Mouse (Mus musculus): Measurements from ENCODE around the gene Sfxn5. TPM values are rescaled to one million over a fixed set of nuclear protein-coding genes. Genes with fewer than 3 reads are reported as not detected.

Gene Sfxn5
- total RNA-seq, 4 experiments from 2014 or later, result 177 to 201 (median 188) TPM

DNA sequence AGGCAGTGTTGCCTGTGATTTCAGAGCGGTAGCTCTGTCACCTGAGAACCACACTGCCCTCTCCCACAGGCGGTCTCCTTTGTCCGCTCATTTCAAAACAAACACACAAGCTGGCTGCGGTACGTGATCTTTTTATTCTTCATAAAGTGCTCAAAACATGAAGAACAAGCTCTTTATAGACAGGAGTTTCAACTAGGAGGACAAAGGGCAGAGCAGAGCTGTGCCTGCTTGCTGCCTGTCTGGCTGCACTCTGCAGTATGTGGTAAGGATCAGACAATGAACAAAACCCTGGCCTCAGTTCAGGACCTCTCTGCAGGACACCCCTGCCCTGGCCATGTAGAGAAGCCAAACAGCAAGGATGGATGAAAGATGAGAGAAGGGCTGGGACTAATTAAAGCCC is 1.6 kb upstream of the Sfxn5 start:
- no peak for DNase-seq (ENCODE audit: low spot score in 2 of 2)

DNA sequence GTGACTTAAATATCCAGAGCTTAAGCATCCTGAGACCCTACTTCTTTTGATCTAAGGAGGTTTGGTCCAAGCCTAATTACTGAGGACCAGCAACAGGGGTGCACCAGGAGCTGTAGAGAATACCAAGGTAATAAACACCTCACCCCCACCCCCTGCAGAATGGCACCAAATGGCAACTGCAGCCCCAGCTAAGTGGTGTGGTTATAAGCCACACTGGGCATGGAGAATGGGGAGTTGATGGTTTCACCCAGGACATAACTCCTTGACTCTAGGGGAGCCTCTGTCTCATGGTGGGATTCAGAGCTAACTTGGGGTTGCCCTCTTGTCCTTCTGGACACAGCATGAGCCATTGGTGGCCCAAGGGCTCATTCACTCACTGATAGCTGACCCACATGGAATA is 1.0 kb upstream of the Sfxn5 start:
- DNase-seq (ENCODE audit: low spot score in 2 of 2), result no peak

DNA sequence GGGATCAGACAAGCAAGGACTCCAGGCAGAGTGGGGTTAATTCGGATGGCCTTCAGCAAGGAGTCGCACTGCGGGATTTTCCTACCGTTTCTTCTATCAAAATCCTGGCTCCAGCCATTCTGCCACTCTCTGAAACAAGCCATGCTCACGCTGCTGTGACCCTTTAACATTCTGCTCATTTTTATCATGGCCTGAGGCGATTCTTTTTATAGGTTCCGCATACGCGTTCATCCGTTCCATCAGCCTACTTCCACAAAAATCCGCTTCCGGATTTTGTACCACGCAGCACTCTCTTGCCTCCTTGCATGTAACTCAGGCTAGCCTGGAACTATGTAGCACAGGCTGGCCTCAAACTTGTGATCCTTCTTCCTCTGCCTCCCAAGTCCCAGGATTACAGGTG is 510 bp upstream of the Sfxn5 start:
- no peak for DNase-seq (ENCODE audit: low spot score in 2 of 2)

DNA sequence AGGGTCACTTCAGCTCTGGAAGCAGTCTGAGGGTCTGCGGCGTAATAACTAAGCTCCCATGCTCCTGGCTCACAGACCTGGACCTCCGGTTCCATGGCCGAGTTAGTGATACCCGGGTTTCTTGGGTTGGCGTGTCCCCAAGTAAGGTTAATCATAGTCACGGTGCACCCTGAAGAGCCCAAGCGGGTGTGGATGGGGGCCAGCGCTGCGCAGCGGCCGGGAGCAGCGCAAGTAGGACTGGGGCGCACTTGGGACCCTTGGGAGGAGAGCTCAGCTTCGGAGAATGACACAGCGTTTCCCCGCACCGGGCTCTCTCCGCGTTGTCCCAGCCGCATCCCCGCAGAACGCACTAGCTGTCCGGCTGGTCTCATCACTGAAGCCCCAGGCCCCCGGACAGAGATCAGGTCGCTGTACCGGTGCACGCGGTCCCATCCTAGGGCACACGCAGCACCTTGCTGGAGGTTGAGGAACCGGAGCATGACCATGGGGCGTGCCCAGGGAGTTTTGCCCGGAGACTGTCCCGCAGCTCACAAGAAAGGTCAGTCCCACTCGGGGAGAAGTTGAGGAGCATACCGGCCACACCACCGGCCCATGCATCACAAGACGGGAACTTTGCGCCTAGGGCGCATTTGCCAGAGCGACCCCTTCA is 747 bp downstream of the Sfxn5 start:
- DNase-seq (ENCODE audit: low spot score in 2 of 2), result no peak

DNA sequence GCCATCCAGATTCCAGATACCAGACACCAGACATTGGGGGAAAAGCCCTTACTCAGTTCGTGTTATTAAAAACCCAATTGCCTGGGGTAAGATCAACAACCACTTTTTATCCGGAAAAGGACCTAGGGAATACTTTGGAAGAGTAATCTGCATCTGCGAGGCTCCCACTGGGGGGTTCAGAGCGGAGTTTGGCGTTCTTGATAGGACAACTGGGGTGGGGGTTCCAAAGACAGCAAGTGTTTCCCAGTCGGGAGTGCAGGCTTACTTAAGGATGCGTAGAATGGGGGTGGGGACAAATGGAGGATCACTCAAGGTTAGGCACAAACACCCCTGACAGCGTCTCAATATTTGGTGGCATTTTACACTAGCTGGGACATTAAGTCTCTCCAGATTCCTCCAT is 1.5 kb downstream of the Sfxn5 start:
- DNase-seq (ENCODE audit: low spot score in 2 of 2), result no peak

DNA sequence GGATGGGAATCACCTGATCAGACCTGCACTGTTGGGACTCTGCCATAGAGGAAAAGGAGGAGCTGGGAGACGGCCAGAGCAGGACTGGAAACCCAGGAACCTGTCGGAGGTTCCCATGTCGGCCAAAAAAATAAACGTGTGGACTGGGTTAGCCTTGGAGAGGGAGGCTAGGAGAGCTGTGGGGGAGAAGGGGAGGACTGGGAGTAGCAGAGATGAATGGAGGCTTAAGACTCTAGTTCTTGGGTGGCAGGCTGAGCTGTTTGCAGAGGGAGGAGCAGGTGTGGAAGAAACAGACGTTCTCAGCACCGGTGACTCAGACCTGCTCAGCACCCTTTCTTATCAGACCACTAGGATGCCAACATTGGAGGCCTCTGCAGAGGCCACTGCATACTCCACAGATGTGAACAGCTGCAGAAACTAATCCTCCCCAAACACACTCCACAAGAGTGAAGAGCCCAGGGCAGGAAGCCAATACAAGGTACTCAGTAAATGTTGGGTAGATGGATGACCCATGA is 1.9 kb downstream of the Sfxn5 start:
- no peak for DNase-seq (ENCODE audit: low spot score in 2 of 2)

DNA sequence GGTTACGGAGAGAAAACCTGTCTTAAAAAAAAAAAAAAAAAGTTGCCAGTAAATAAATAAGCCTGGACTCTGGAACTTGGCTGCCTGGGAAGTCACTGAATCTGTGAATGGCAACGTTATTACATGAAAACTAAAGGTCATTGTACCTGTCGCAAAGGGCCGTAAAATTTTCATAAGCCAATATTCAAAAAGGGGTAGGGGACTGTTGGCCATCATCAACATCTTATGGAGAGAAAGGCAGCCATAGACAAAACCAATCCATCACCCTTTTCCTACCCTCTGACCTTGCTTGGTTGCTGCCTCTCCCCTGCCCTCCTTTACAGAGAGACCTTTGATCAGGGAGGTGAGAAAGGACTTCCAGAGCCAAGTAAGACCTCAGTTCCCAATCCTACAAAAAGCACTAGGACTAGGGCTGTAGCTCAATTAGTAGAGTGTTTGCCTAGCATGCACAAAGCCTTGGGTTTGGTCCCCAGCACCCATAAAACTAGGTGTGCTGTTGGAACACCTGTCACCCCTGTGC is 3.5 kb downstream of the Sfxn5 start:
- DNase-seq (ENCODE audit: low spot score in 2 of 2), result no peak

DNA sequence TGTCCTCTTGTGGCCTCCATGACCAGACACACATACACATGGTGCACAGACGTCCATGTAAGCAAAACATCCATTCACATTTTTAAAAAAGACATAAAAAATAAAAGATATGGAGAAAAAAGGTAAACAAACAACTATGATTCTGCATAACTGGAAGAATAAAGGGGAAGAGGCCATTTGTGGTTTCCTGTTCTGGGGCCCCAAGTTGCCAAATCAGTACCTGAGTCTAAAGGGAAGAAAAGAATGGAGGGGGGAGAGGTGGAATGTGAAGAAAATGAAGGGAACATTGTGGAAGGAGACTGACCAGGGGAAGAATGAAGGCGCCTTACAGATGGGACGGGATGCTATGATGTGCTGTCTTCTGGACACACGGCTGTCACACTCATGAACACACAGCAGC is 6.7 kb downstream of the Sfxn5 start:
- no peak for DNase-seq (ENCODE audit: low spot score in 2 of 2)

DNA sequence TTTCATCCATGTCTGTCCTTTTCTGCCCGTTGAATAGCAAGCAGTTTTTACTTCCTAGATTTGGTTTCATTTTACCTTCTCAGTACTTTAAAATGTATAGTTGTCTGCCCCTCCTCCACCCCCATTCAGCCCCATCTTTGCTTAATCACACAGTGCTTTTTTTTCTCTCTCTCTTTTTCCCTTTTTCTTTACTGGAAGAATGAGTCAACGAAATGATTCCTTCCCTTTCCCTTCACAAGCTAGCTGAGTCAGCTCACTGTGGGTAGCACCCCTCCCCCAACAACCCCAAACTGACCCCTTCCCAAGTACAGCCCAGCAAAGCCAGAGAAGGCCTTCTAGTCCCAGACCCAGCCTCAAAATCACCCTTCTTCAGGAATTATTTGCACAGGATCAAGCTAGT is 8.1 kb downstream of the Sfxn5 start:
- DNase-seq (ENCODE audit: low spot score in 2 of 2), result no peak

DNA sequence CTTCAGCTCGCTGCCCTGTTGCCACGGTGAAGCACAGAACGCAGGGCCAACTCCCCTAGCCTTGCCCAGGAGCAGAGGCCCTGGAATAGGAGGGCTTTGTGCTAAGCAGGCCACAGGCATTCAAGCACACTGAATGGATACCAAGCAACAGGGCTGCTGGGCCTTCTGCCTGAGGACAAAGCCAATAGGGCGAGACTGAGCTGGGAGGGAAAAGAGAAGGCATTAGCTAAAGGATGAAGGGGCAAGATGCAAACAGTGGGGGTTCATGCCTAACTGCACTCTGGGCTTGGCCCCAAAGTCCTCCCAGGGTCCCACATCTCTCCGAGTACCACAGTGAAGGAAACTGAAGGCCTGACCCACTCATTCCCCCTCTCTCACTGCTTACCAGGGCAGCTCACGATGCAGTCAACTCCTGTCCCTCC is 12.8 kb downstream of the Sfxn5 start:
- DNase-seq (ENCODE audit: low spot score in 2 of 2), result peak in 1 of 2 experiments; percentile 76

DNA sequence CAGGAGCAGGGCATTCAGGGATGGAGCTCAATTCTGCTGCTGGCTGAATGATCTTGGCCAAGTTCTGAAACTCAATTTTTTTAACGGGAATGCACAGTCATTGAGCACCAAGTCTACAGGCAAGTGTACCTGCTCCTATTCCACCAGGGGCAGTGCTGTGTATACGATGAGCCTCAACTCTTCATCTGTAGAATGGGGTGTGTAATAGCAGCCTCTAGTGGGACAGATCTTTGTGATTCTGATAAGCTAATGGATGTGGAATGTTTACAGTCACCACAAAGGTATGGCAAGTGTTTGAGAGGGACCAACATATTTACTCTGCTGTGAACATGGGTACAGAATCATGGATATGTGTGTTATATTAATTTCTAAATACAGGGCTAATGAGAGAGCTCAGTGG is 17.0 kb downstream of the Sfxn5 start:
- DNase-seq (ENCODE audit: low spot score in 2 of 2), result no peak

DNA sequence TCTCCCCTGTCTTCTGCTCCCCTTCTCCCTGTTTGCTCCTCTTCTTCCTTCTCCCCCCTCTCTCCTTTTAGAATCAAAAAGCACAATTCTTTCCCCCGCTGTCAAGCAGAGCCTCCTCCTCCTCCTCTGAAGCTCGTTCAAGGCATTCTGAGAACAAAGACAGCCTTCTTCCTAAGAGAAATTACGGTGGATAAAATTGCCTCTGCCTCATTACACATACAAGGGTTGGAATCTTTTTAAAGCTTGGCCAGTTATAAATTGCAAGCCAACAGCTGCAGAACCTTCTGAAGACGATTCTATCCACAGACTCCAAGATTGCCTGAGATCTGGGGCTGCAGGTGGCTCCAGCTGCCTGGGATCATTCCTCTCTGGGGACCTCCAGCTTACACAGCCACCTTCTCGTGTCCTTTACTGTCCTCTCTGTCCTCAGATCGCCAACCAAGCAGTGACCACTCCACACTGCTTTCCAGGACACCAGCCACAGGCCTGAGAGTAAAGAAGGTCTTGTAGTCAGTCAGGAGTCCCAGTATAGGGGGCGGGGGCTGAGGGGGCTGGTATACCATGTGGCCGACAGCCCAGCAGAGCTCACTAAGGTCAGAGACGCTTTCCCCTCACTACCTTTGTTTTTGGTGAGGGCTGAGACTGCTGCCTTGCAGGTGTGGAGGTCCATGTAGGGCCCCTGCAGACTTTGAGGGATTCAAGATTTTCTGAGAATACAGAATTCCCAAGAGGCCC is 19.0 kb downstream of the Sfxn5 start:
- DNase-seq (ENCODE audit: low spot score in 2 of 2), result no peak

DNA sequence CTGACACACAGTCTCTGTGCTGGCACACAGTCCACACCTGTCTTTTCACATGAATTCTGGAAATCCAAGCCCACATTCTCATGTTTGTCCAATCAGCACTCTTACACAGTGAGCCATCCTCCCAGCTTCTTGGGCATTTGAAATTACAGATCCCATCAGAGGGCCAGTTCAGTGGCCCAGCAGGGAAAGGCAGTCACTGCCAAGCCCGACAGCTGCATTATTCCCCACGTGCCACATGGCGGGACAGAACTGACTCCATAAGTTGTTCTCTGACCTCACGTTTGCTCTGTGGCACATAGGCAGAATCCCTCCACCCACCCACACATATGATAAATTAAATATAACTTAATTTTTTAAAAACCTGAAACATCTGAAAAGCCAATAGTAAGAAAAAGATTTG is 25.3 kb downstream of the Sfxn5 start:
- no peak for DNase-seq (ENCODE audit: low spot score in 2 of 2)

DNA sequence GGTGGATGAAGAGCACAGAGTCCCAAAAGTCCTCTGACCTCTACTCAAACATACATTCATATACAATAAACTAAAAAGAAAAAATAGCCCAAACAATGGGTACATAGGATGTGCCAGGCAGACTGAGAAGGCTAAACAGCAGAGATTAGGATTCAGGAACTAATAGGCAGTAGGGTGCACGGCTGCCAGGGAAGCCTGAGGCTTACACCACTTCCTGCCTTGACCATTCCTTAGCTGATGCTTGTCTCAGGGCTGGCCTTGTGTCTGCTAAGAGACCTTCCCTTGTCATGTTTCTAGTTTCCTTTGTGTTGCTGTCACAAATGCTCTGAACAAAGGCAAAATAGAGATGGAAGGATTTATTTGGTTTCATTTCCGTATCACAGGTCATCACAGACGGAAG is 26.8 kb downstream of the Sfxn5 start:
- DNase-seq (ENCODE audit: low spot score in 2 of 2), result no peak

DNA sequence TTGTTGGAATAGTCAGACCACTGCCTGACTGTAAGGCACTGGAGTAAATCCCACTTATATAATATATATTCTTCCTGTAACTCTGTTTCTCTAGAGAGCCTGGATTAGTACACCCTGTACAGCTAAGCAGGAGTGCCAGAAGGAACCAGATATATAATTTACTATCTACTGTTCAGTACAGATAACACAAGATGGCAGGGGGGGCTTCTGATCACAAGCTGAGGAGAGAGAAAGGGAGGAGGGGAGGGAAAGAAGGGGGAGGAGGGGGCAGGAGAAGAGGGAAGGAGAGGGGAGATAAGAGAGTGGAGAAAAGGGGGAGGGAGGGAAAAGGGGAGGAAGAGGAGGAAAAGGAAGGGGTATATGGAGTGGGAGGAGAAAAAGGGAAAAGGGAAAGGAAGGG is 27.4 kb downstream of the Sfxn5 start:
- DNase-seq (ENCODE audit: low spot score in 2 of 2), result no peak

DNA sequence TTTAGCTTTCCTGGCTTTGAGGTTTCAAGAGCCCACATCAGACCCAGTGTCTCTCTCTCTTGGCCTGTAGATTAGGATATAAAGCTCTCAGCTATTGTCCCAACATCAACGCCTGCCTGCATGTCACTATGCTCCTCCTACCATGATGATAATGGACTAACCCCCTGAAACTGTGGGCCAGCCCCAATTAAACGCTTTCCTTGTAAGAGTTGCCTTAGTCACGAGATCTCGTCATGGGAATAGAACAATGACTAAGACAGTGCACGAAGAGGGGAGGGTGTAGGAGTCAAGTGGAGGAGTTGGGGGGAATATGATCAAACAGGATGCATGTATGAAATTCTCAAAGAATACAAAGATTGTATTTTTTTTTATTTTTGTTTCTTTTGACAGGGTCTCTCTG is 28.3 kb downstream of the Sfxn5 start:
- DNase-seq (ENCODE audit: low spot score in 2 of 2), result no peak

DNA sequence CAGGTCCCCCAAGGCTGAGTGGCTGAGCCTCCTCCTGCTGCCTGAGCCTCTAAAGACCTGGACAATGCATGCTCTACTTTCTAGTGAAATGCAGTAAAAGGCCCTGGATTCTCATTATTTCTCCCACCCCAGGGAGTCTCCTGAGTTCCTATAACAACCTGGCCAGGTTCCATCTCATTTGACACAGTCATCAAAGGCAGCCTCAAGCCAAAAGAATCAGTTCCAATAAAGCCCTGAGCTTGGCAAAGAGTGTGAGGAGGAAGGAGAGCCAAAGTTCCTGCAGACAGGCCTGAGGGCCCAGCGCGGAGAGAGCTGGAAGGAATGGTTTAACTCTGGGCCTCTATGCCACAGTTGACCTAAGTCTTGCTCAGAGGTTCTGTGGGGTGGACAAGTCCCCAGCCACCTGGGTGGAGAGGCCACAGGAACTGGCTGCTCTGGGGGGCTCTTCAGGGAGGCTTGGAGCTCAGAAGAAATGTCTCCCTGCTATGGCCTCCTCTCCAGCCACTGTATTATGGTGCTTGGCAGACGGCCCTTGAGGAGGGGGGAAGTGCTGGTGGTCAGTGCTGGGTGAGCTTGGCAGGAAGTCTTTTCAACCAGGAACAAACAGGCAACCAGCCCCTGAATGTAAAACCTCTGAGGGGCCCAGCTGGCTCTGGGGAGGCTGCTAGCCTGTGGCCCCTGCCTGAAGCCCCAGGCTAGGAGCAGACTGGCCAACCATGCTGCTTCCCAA is 30.7 kb downstream of the Sfxn5 start:
- DNase-seq (ENCODE audit: low spot score in 2 of 2), result peak in 1 of 2 experiments; percentile 64

DNA sequence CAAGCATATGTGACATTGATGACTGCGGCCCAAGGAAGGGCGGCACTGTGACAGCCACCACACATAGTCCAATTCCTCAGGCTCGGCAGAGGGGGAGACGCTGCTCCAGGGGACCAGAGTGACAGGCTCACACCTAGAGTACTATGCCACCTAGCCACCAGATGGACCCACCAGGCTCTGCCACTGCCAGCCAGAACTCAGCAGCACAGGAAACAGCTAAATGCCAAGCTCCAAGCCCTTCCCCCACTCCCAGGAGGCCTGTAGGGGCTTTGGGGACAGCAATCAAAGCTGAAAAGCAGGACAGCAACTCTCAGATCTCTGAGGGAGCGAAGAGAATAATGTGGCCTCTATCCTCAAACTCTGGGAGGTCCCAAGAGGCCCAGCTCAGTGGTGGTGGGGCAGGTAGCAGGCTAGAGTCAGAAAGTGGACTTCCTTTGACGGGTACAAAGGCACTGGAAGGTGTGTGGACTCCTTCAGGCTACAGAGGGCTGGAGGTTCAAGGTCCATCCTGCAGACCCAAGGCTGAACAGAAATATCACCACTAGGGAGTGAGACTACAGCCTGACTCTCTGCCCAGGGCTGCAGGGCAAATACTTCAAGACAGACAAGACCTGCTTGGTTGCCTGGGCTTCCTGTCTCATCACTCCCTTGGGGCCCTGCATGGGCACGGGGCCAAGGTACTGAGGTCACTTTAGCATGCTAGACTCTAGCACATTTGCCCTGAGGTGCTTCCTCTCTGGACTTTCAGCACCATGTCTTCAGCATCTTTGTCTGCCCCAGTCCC is 37.6 kb downstream of the Sfxn5 start:
- DNase-seq (ENCODE audit: low spot score in 2 of 2), result no peak

DNA sequence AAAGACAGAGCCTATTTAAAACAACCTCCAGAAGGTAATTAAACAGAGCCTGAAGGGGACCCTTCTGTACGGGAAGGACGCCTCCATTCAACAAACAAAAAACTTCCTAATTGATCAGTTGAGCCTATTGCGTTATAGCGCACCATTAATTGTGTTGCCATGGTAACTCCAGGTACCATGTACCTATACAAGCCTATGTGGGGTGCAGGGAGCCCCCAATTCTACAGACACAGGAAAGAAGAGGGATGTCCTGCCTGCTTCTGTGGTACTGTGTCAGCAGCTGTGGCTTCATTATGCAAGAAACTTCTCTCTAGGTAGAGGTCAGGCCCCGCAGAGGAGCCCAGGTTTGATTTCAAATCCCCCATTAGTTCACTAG is 39.2 kb downstream of the Sfxn5 start:
- DNase-seq (ENCODE audit: low spot score in 2 of 2), result no peak

DNA sequence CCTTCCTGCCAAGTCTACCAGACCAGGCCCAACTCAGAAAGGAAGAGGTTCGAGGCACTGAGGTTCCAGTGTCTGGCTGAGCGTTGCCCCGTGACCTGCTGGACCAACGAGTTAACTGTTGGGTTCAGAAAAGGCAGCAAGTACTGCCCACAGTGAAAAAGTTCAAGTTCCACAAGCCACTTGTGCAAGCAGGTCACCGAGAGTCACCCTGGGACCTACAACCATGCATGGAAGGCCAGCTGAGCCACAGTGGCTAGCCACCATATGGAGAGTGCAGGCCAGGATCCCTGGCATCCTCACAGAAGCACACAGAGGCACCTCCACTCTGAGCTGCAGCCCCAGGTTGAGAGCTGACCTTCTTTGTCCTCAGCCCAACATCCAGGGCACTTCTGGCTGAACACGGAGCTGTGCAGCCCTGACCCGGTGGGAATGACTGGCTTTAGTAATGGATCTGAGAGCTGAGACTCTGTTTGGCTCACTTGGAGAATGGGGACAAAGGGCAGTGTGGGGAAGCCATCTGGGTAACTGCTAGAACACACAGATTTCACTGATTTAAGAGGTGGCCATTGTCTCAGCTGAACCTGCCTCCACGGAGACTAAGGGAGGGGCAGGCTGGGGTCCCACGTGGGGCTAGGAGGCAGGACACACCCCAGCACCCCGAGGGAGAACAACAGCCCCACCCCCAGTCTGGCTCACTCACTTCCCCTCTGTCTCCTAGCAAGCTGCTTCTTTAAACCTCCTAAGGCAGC is 39.8 kb downstream of the Sfxn5 start:
- DNase-seq (ENCODE audit: low spot score in 2 of 2), result peak in 1 of 2 experiments; percentile 42

Measured in left cerebral cortex, adult 8-10 months (tissue).